Mouse (Mus musculus) MEL (cell line): Measurements from ENCODE around the gene Gm14139. TPM values are rescaled to one million over a fixed set of nuclear protein-coding genes. Genes with fewer than 3 reads are reported as not detected.
"Not testable (repeated sequence)": the region's sequence is repeated elsewhere in the genome, so short reads cannot be mapped to it uniquely, and the experiment has no call there.

Experiments
- DNase-seq: peaks from one replicate; pipeline ENCODE4 v3.0.0; 2011; ENCODE audit warnings: low read depth, low spot score
- H3K27ac ChIP-seq: 2 replicates; pipeline ENCODE4 v1.5.1; 2012; ENCODE audit warnings: low read depth, mild to moderate bottlenecking, control low read depth, low read length, moderate library complexity; ENCODE audit not compliant: control insufficient read depth
- H3K27me3 ChIP-seq, 2 experiments: fragments of 150-350 bp in 1 of 2; sonication (generic) in 1 of 2; 2 replicates each; pipeline ENCODE4 v1.6.1; 2012; ENCODE audit warnings: low read length in 2 of 2, mild to moderate bottlenecking in 2 of 2, improper control_type of control experiment in 1 of 2, moderate library complexity in 1 of 2; ENCODE audit not compliant: insufficient read depth in 2 of 2, control insufficient read depth in 1 of 2
- H3K36me3 ChIP-seq, 2 experiments: 2 replicates each; pipeline ENCODE4 v1.6.1; 2012 to 2014; ENCODE audit warnings: low read length in 2 of 2, improper control_type of control experiment in 1 of 2, inconsistent platforms in 1 of 2, mild to moderate bottlenecking in 1 of 2; ENCODE audit not compliant: insufficient read depth in 2 of 2, control insufficient read depth in 1 of 2
- H3K4me1 ChIP-seq, 2 experiments: fragments of 150-350 bp in 1 of 2; sonication (generic) in 1 of 2; 2 replicates each; pipeline ENCODE4 v1.6.1; 2012; ENCODE audit warnings: low read length in 2 of 2, improper control_type of control experiment in 1 of 2, mild to moderate bottlenecking in 1 of 2; ENCODE audit not compliant: insufficient read depth in 2 of 2, control insufficient read depth in 1 of 2
- H3K4me3 ChIP-seq, 2 experiments: fragments of 150-350 bp in 1 of 2; sonication (generic) in 1 of 2; 2 replicates each; pipeline ENCODE4 v1.5.1; 2012; ENCODE audit warnings: low read depth in 2 of 2, low read length in 2 of 2, mild to moderate bottlenecking in 2 of 2, moderate library complexity in 2 of 2, control low read depth in 1 of 2, improper control_type of control experiment in 1 of 2; ENCODE audit not compliant: control insufficient read depth in 1 of 2, insufficient read depth in 1 of 2
- H3K79me2 ChIP-seq: 2 replicates; pipeline ENCODE4 v1.6.1; 2012; ENCODE audit warnings: mild to moderate bottlenecking, low read length, moderate library complexity; ENCODE audit not compliant: control insufficient read depth, poor library complexity, insufficient read depth
- H3K9ac ChIP-seq: 2 replicates; pipeline ENCODE4 v1.6.1; 2012; ENCODE audit warnings: low read depth, mild to moderate bottlenecking, control low read depth, low read length, moderate library complexity; ENCODE audit not compliant: control insufficient read depth, poor library complexity, severe bottlenecking
- H3K9me3 ChIP-seq: fragments of 150-350 bp; sonication (generic); replicated peaks from 2 replicates; pipeline ENCODE4 v1.6.1; 2012; ENCODE audit warnings: mild to moderate bottlenecking, low read length, improper control_type of control experiment, moderate library complexity; ENCODE audit not compliant: insufficient read depth
- BHLHE40 ChIP-seq: IDR thresholded peaks from 2 replicates; pipeline ENCODE4 v1.6.1; 2012; ENCODE audit warnings: low read depth, mild to moderate bottlenecking, inconsistent platforms, low read length, improper control_type of control experiment, borderline replicate concordance
- CHD1 ChIP-seq: IDR thresholded peaks from 2 replicates; pipeline ENCODE4 v1.6.1; 2012; ENCODE audit warnings: low read depth, mild to moderate bottlenecking, inconsistent platforms, low read length, improper control_type of control experiment
- CHD2 ChIP-seq: IDR thresholded peaks from 2 replicates; pipeline ENCODE4 v1.6.1; 2011; ENCODE audit warnings: low read length, improper control_type of control experiment
- CTCF ChIP-seq, 3 experiments: IDR thresholded peaks in 2 of 3; conservative IDR thresholded peaks in 1 of 3; 2 replicates each; pipeline ENCODE4 v1.5.1; 2011 to 2012; ENCODE audit warnings: low read length in 3 of 3, low read depth in 2 of 3, mild to moderate bottlenecking in 2 of 3, improper control_type of control experiment in 1 of 3, inconsistent platforms in 1 of 3, mixed read lengths in 1 of 3, moderate library complexity in 1 of 3; ENCODE audit not compliant: control insufficient read depth in 1 of 3, insufficient read depth in 1 of 3, poor library complexity in 1 of 3, severe bottlenecking in 1 of 3
- E2F4 ChIP-seq: IDR thresholded peaks from 2 replicates; pipeline ENCODE4 v1.6.1; 2011; ENCODE audit warnings: low read depth, low read length, improper control_type of control experiment, borderline replicate concordance
- ELF1 ChIP-seq: IDR thresholded peaks from 2 replicates; pipeline ENCODE4 v1.6.1; 2014; ENCODE audit warnings: low read depth, mild to moderate bottlenecking, inconsistent platforms, low read length, improper control_type of control experiment, moderate library complexity
- EP300 ChIP-seq, 2 experiments: IDR thresholded peaks; 2 replicates each; pipeline ENCODE4 v1.6.1; 2011; ENCODE audit warnings: improper control_type of control experiment in 2 of 2, low read length in 2 of 2, low read depth in 1 of 2, mild to moderate bottlenecking in 1 of 2
- ETS1 ChIP-seq: IDR thresholded peaks from 2 replicates; pipeline ENCODE4 v1.6.1; 2012; ENCODE audit warnings: low read depth, mild to moderate bottlenecking, inconsistent platforms, low read length, improper control_type of control experiment, moderate library complexity
- GABPA ChIP-seq: IDR thresholded peaks from 2 replicates; pipeline ENCODE4 v1.6.1; 2012; ENCODE audit warnings: low read depth, mild to moderate bottlenecking, inconsistent platforms, low read length, improper control_type of control experiment, moderate library complexity
- HCFC1 ChIP-seq: IDR thresholded peaks from 2 replicates; pipeline ENCODE4 v1.6.1; 2012; ENCODE audit warnings: low read depth, mild to moderate bottlenecking, inconsistent platforms, low read length, improper control_type of control experiment, moderate library complexity
- JUND ChIP-seq: IDR thresholded peaks from 2 replicates; pipeline ENCODE4 v1.6.1; 2011; ENCODE audit warnings: low read depth, mild to moderate bottlenecking, improper control_type of control experiment, low read length
- MAFK ChIP-seq: IDR thresholded peaks from 2 replicates; pipeline ENCODE4 v1.6.1; 2011; ENCODE audit warnings: low read depth, mild to moderate bottlenecking, low read length, improper control_type of control experiment, borderline replicate concordance
- MAX ChIP-seq: IDR thresholded peaks from 2 replicates; pipeline ENCODE4 v1.6.1; 2011; ENCODE audit warnings: low read length, improper control_type of control experiment
- MXI1 ChIP-seq: IDR thresholded peaks from 2 replicates; pipeline ENCODE4 v1.6.1; 2011; ENCODE audit warnings: mild to moderate bottlenecking, low read depth, low read length, improper control_type of control experiment
- MYB ChIP-seq: IDR thresholded peaks from 2 replicates; pipeline ENCODE4 v1.6.1; 2011; ENCODE audit warnings: mild to moderate bottlenecking, low read depth, low read length, improper control_type of control experiment
- MYC ChIP-seq: IDR thresholded peaks from 2 replicates; pipeline ENCODE4 v1.6.1; 2011; ENCODE audit warnings: low read depth, mild to moderate bottlenecking, low read length, improper control_type of control experiment, moderate library complexity
- NELFE ChIP-seq: IDR thresholded peaks from 2 replicates; pipeline ENCODE4 v1.6.1; 2011; ENCODE audit warnings: low read depth, low read length, improper control_type of control experiment
- POLR2A ChIP-seq, 2 experiments: IDR thresholded peaks; 2 replicates each; pipeline ENCODE4 v1.6.1; 2011 to 2012; ENCODE audit warnings: low read length in 2 of 2, mild to moderate bottlenecking in 2 of 2, control low read depth in 1 of 2, improper control_type of control experiment in 1 of 2, low read depth in 1 of 2, moderate library complexity in 1 of 2; ENCODE audit not compliant: control insufficient read depth in 1 of 2, insufficient read depth in 1 of 2, poor library complexity in 1 of 2
- POLR2AphosphoS2 ChIP-seq: IDR thresholded peaks from 2 replicates; pipeline ENCODE4 v1.6.1; 2011; ENCODE audit warnings: low read length, improper control_type of control experiment
- RAD21 ChIP-seq: IDR thresholded peaks from 2 replicates; pipeline ENCODE4 v1.6.1; 2011; ENCODE audit warnings: mild to moderate bottlenecking, low read depth, low read length, improper control_type of control experiment
- RCOR1 ChIP-seq: IDR thresholded peaks from 2 replicates; pipeline ENCODE4 v1.6.1; 2012; ENCODE audit warnings: low read depth, mild to moderate bottlenecking, inconsistent platforms, low read length, improper control_type of control experiment
- SIN3A ChIP-seq: IDR thresholded peaks from 2 replicates; pipeline ENCODE4 v1.6.1; 2012; ENCODE audit warnings: low read length, improper control_type of control experiment, inconsistent platforms
- TAL1 ChIP-seq: IDR thresholded peaks from 2 replicates; pipeline ENCODE4 v1.6.1; 2012; ENCODE audit warnings: mild to moderate bottlenecking, inconsistent platforms, low read length, moderate library complexity, mixed read lengths
- TBP ChIP-seq: IDR thresholded peaks from 2 replicates; pipeline ENCODE4 v1.8.0; 2011; ENCODE audit warnings: low read depth, low read length, improper control_type of control experiment
- USF1 ChIP-seq: IDR thresholded peaks from 2 replicates; pipeline ENCODE4 v1.6.1; 2014; ENCODE audit warnings: low read depth, mild to moderate bottlenecking, inconsistent platforms, low read length, improper control_type of control experiment, moderate library complexity
- USF2 ChIP-seq, 2 experiments: IDR thresholded peaks; 2 replicates each; pipeline ENCODE4 v1.6.1; 2011 to 2012; ENCODE audit warnings: improper control_type of control experiment in 2 of 2, low read length in 2 of 2, borderline replicate concordance in 1 of 2, inconsistent platforms in 1 of 2, low read depth in 1 of 2, mild to moderate bottlenecking in 1 of 2; ENCODE audit not compliant: insufficient read depth in 1 of 2
- ZC3H11A ChIP-seq: IDR thresholded peaks from 2 replicates; pipeline ENCODE4 v1.6.1; 2012; ENCODE audit warnings: low read depth, mild to moderate bottlenecking, inconsistent platforms, low read length, improper control_type of control experiment
- polyA plus RNA-seq, 2 experiments: library from polyadenylated mRNA; stranded (reverse) in 1 of 2; unstranded in 1 of 2; fragments of >175 nt in 1 of 2; fragments of >200 nt in 1 of 2; gene quantifications; 2 replicates each; pipeline versions ENCODE4 v1.2.1 to v1.2.4; 2012; ENCODE audit warnings: low replicate concordance in 2 of 2, low read depth in 1 of 2; ENCODE audit not compliant: insufficient read length in 2 of 2, insufficient read depth in 1 of 2, missing spikeins in 1 of 2
- total RNA-seq: library from RNA; depleted of rRNA; stranded (reverse); fragments of 300-350 nt; gene quantifications from 2 replicates; pipeline ENCODE4 v1.2.3, GENCODE M21; 2012

The Gm14139 gene
- total and polyA plus RNA-seq, 3 experiments: 3.7 to 1,370 (median 8.2) TPM

DNA sequence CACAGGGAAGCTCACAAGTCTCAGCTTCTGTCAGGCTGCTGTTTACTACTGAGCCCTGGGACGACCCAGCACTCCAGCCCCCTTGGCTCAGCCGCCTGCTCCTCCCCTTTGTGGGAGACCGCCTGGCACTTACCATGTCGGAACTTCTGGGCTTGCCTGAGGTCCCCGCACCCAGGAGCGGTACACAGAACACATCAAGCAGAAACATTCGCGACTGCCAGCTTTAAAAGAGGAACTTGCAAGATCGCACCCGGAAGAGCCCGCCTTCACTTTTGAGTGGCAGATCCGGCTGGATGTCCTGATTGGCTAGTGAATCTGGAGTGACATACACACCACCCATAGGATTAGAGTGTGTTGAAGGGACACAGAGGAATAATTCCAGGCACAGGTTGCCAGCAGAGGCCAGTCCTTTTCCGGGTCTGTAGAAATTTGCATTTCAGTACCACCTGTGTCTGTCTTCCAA lies 45.1 kb upstream of the Gm14139 start, which contains the start of gene Zfp120 (continued):
- TF ChIP-seq EP300 (IDR thresholded peaks at IDR 0.05; ENCODE audit: low read depth in 1 of 2, low read length in 2 of 2): 0 out of 4 replicates have a peak, but pooled peaks of 1 of the 2 experiments have one; percentile 1

DNA sequence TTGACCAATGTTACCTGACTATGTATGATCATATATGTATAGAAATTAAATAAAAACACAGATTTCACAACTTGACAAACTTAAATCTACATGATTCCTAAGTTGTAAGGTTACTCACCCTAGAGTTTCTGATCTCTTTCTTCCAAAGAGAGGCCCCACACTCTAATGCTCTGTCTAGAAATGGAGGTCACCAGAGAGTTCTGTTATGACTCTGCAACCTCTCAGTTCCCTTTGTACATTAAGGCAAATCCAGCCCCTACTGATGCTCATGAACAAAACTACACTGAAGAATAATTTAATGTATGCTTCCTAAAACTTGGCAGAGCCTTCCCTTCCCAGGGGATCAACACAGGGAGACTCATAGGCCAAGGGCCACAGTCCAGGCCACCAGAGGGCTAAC lies 14.9 kb upstream of the Gm14139 start:
- Histone ChIP-seq H3K79me2 (no peaks in the 10 kb centered on the region), H3K4me3 (no peak overlapping the region), H3K27ac (no peak overlapping the region), H3K9ac (no peak overlapping the region), H3K36me3 (no peaks in the 10 kb centered on the region), H3K9me3 (no peaks in the 10 kb centered on the region), H3K27me3 (no peaks in the 10 kb centered on the region), H3K4me1 (no peaks in the 10 kb centered on the region)
- TF ChIP-seq TBP (no peak), JUND (no peak), USF1 (no peak), SIN3A (no peak), CHD2 (no peak), MAX (no peak), TAL1 (no peak), MAFK (no peak), RCOR1 (no peak), MYC (no peak), HCFC1 (no peak), MYB (no peak), ETS1 (no peak)
- no peak for DNase-seq

GRCm38 (mm10) chr2:150173833-150174232 lies 7.7 kb upstream of the Gm14139 start:
- no peaks in the 10 kb centered on the region for H3K79me2 ChIP-seq
- H3K9me3 ChIP-seq: no peaks in the 10 kb centered on the region
- H3K27ac ChIP-seq: no peak overlapping the region
- no peak overlapping the region for H3K4me3 ChIP-seq
- DNase-seq: no peak
- no peaks in the 10 kb centered on the region for H3K4me1 ChIP-seq
- TF ChIP-seq ZC3H11A (no peak), MAFK (no peak), ELF1 (no peak), NELFE (no peak), CHD1 (no peak), CTCF (IDR thresholded peaks at IDR 0.05 in 2 of 3, conservative IDR thresholded peaks at IDR 0.05 in 1 of 3; ENCODE audit: control insufficient read depth in 1 of 3, insufficient read depth in 1 of 3, low read depth in 2 of 3, low read length in 3 of 3, poor library complexity in 1 of 3, severe bottlenecking in 1 of 3) (no peak), USF2 (IDR thresholded peaks at IDR 0.05; ENCODE audit: borderline replicate concordance in 1 of 2, insufficient read depth in 1 of 2, low read depth in 1 of 2, low read length in 2 of 2) (no peak), SIN3A (no peak), RCOR1 (no peak), RAD21 (no peak), MXI1 (no peak), E2F4 (no peak), POLR2AphosphoS2 (no peak), GABPA (no peak), MYC (no peak), EP300 (IDR thresholded peaks at IDR 0.05; ENCODE audit: low read depth in 1 of 2, low read length in 2 of 2) (no peak), POLR2A (IDR thresholded peaks at IDR 0.05; ENCODE audit: control insufficient read depth in 1 of 2, insufficient read depth in 1 of 2, low read depth in 1 of 2, low read length in 2 of 2, poor library complexity in 1 of 2) (no peak), BHLHE40 (no peak)
- H3K36me3 ChIP-seq: no peaks in the 10 kb centered on the region
- no peaks in the 10 kb centered on the region for H3K27me3 ChIP-seq
- H3K9ac ChIP-seq: no peak overlapping the region

DNA sequence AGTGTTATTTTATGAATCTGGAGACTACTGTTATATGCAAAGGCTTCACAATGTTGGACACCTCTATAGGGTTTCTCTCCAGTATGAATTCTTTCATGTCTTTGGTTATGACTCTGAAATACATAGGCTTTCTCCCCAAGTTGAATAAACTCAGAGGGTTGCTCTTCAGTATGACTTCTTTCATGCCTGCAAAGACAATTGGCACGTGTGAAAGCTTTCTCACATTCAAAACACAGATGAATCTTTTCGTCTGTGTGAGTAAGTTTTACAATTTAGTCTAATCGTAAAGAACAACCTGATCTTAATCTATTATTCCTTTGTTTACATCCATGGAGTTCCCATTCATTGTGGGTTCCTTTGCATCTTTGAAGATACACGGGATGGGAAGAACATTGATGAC lies 2.0 kb upstream of the Gm14139 start, which contains the start of gene Gm10770:
Gene Gm10770, minus strand, starts transcription at position 101 of the 400 bp plus-strand sequence.
- H3K9me3 ChIP-seq, H3K9ac ChIP-seq, H3K27ac ChIP-seq, DNase-seq, H3K36me3 ChIP-seq, H3K4me3 ChIP-seq, H3K27me3 ChIP-seq, H3K79me2 ChIP-seq, H3K4me1 ChIP-seq: not testable (repeated sequence)
